Mouse (Mus musculus): Measurements from ENCODE around the gene C130026I21Rik. TPM values are rescaled to one million over a fixed set of nuclear protein-coding genes. Genes with fewer than 3 reads are reported as not detected.
"Not testable (repeated sequence)": the region's sequence is repeated elsewhere in the genome, so short reads cannot be mapped to it uniquely, and the experiment has no call there.

C130026I21Rik gene
- total RNA-seq, 2 experiments from 2014 or later, result 0.73 to 0.98 TPM

GRCm38 (mm10) chr1:85035801-85036200 is 234.6 kb downstream of the C130026I21Rik start:
- not testable (repeated sequence) for DNase-seq (ENCODE audit: low spot score in 2 of 2)

GRCm38 (mm10) chr1:85034394-85034793 is 236.0 kb downstream of the C130026I21Rik start:
- not testable (repeated sequence) for DNase-seq (ENCODE audit: low spot score in 2 of 2)

GRCm38 (mm10) chr1:85033616-85034015 is 236.8 kb downstream of the C130026I21Rik start:
- DNase-seq (ENCODE audit: low spot score in 2 of 2), result not testable (repeated sequence)

DNA sequence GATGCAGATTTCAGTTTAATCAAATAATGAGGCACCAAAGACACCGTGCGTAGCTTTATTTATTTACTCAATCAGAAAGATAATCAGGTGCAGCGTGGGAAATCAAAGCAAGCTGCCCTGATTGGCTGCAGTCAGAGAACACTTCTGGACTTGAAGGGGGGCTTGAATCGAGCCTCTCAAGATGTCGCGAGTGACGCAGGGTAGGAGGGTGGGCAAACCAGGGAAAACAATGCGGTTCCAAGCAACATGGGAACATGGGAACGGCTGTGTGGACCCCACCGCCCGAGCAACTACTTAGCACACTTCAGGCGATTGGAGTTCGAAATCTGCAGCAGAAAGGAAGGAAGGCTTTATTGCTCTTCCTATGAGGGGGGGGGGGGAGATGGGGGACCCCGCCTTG is 240.2 kb downstream of the C130026I21Rik start:
- DNase-seq (ENCODE audit: low spot score in 2 of 2), result not testable (repeated sequence)

DNA sequence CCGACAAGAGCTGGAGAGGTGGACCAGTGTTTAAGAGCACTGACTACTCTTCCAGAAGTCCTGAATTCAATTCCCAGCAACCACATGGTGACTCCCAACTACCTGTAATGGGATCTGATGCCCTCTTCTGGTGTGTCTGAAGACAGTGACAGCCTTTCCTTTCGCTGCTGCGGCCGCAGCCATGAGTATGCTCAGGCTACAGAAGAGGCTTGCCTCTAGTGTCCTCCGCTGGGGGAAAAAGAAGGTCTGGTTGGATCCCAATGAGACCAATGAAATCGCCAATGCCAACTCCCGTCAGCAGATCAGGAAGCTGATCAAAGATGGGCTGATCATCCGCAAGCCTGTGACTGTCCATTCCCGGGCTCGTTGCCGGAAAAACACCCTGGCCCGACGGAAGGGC is 258.4 kb downstream of the C130026I21Rik start:
- not testable (repeated sequence) for DNase-seq (ENCODE audit: low spot score in 2 of 2)

- DNase-seq (ENCODE audit: low spot score in 2 of 2), result not testable (repeated sequence)
Observed at GRCm38 (mm10) chr1:85010947-85011346, 259.4 kb downstream of the C130026I21Rik start.

DNA sequence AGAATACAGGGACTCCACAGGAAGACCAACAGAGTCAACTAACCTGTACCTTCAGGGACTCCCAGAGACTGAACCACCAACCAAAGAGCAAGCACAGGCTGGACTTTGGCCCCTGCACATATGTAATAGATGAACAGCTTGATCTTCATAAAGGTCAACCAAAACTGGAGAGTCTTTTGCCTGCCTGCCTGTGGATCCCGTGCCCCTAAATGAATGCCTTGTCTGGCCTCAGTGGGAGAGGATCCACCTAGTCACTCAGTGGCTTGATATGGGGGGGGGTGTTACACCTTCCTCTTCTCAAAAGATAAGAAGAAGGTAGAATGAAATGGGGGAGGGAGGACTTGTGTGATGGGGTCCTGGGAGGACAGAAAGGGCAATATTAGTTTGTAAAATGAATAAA is 262.6 kb downstream of the C130026I21Rik start:
- not testable (repeated sequence) for DNase-seq (ENCODE audit: low spot score in 2 of 2)

- DNase-seq (ENCODE audit: low spot score in 2 of 2), result not testable (repeated sequence)
Observed at GRCm38 (mm10) chr1:84999241-84999640, 271.1 kb downstream of the C130026I21Rik start.

- not testable (repeated sequence) for DNase-seq (ENCODE audit: low spot score in 2 of 2)
Observed at GRCm38 (mm10) chr1:84996305-84996704, 274.1 kb downstream of the C130026I21Rik start.

GRCm38 (mm10) chr1:84994461-84994860 is 275.9 kb downstream of the C130026I21Rik start:
- DNase-seq (ENCODE audit: low spot score in 2 of 2), result not testable (repeated sequence)

DNA sequence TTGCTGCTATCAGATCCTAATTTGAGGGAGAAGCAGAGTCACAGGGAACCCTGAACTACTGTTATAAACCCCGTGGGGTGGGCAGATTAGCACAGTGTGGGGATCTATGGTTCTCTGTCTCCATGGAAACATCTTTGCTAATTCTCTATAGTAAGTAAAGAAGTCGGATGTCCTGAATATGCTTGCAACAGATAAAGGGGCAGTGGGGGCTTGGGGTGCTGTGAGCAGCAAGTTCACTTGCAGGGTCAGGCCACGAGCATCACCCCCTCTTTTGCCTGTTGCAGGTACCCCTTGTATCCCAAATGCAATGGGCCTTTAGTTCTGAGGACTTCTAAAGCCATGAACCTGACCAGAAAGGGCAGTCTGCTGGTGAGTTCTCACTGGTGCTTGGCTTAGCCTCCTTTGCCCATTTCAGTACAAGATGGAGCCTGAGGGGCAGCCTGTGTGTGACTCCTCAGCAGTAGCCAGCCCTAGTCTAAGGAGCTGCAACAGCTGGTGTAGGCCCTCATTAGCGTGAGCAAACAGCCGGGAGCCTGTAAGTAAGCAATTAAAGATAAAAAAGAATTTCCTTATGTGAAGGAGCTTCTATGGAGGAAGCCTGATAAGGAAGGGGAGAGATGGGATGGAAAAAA is 276.6 kb downstream of the C130026I21Rik start:
- DNase-seq (ENCODE audit: low spot score in 2 of 2), result not testable (repeated sequence)

DNA sequence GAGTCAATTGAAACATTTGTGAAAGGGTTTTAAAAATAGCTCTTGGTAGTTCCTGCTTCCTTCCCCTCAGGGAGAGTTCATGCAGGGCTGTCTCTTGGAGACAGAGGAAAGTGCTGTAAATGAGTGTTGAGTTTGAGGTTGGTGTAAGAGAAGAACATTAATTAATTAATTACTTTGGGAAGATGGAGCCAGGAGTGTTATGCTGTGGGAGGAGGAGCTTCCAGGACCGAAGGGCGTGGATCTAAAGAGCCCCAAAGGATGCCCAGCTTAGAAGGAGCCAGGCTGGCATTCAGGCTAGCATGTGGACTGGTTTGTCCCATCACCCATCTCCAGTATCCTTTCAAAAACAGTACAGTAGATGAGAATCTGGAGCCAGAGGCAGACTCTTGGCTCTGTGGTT is 277.1 kb downstream of the C130026I21Rik start:
- DNase-seq (ENCODE audit: low spot score in 2 of 2), result not testable (repeated sequence)

GRCm38 (mm10) chr1:84992827-84993226 is 277.5 kb downstream of the C130026I21Rik start:
- not testable (repeated sequence) for DNase-seq (ENCODE audit: low spot score in 2 of 2)

DNA sequence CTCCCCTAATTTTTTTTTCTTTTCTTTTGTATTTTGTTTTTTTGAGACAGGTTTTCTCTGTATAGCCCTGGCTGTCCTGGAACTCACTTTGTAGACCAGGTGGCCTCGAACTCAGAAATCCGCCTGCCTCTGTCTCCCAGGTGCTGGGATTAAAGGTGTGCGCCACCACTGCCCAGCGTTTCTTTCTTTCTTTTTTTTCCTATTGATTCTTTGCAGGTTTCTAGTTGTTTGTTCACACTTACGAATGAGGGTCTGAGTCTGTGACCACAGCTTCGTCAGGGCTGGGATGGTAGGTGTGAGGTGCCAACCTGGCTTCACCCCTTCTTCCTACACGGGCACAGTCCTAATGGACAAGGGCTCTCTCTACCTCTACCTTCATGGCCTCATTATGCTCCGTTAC is 281.3 kb downstream of the C130026I21Rik start:
- not testable (repeated sequence) for DNase-seq (ENCODE audit: low spot score in 2 of 2)

DNA sequence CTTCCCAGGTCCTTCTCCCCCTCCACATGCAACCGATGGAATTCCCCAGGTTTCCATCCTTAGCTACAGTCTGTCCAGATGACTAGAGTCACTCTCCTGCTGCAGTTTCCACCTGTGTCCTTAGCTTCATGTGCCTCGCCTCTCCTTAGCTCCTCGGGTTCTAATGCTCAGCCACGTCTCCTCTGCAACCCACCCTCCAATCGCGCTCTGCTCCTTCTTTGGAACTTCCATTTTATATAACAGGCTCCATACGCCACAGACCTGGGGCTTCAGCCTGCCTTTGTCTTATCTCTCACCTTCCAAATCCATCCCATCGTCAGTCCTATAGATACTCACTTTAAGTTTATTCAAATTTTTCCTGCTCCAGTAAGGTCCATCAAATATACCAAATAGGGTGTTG is 282.6 kb downstream of the C130026I21Rik start:
- not testable (repeated sequence) for DNase-seq (ENCODE audit: low spot score in 2 of 2)

- DNase-seq (ENCODE audit: low spot score in 2 of 2), result not testable (repeated sequence)
Observed at GRCm38 (mm10) chr1:84961779-84962178, 308.6 kb downstream of the C130026I21Rik start.

GRCm38 (mm10) chr1:84957713-84958112 is 312.7 kb downstream of the C130026I21Rik start:
- DNase-seq (ENCODE audit: low spot score in 2 of 2), result not testable (repeated sequence)

DNA sequence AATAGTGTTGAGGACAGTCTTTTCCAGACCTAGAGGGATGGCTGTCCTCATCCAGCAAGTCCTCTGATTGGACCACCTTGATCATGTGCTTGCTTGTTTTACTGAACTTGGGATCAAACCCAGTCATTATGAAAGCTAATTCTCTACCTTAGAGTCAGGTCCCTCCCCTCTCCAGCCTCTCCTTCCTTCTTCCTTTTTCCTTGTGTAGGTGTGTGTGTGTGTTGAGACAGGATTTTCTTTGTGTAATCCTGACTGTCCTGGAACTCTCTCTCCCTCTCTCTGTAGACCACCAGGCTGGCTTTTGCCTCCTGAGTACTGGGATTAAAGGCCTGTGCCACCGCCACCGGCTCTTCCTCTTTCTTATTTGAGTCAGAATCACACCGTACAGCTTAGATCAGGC is 313.6 kb downstream of the C130026I21Rik start:
- not testable (repeated sequence) for DNase-seq (ENCODE audit: low spot score in 2 of 2)

DNA sequence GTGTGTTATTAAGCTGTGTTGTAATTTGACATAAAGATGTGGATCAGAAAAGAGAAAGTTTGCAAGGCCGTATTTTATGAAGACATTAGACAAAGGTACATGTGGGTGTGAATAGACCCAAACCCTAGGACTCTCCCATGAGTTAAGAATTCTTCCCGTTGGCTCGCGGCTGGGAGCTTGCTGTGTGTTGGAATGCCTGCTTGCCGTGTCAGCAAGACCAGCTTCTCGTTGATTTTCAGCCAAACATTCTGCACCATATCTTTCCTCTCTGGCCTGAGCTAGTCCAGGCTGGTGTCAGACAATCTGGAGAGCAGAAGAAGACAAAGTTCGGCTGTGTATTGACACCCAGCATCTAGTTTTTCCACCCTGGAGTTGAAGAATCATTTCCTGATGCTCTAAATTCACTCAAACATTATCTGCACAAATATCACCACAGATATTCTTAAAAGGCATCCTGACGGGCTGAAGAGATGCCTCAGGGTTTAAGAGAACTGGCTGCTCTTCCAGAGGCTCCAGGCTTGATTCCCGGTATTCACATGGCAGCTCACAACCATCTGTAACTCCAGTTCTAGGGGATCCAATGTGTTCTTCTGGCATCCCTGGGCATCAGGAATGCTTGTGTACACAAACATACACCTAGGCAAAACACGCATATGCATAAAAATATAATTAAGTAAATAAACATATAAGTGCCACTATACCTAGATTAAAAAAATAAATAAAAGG is 317.7 kb downstream of the C130026I21Rik start:
- peak in 1 of 2 experiments; percentile 1 for DNase-seq (ENCODE audit: low spot score in 2 of 2)

- DNase-seq (ENCODE audit: low spot score in 2 of 2), result peak; percentile 31 to 46
Observed at GRCm38 (mm10) chr1:84951566-84951965, 318.8 kb downstream of the C130026I21Rik start.

DNA sequence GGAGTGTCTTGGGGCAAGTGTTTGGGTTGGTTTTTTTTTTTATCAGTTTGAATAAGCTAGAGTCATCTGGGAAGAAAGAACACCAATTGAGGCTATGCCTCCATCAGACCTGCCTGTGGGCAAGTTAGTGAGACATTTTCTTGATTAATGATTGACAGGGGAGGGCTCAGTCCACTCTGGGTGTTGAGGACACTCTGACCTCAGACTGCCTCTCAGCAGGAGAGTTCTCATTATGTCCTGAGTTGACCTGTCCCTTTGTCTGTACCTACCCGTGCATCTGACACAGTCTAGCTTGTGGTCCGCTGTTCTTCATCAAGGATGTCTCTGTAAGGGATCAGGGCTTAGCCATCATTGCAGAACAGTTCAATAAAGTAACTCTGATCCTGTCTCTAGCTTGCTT is 323.0 kb downstream of the C130026I21Rik start:
- no peak for DNase-seq (ENCODE audit: low spot score in 2 of 2)

GRCm38 (mm10) chr1:84945950-84946349 is 324.4 kb downstream of the C130026I21Rik start:
- DNase-seq (ENCODE audit: low spot score in 2 of 2), result no peak

Measured in adrenal gland, postnatal 4 days (tissue).